Comparison of ENCODE assay signal across 8 mouse cellular contexts in the genomic region with DNA sequence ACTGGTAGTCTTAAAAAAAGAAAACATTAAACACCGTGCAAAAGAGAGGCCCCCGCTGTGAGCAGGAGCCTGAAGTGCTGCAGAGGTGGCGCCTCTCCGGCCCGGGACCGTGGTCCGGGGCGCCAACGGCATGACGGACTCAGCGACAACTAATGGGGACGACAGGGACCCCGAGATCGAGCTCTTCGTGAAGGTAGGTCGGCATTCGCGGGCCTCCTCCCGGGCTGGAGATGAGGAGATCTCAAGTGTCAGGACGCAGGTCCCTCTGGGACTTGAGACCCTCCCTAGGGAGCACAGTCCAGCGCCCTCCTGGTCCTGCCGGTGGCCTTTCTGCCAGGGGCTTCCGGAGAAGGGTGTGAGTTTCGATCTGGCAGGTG. TPM values are rescaled to one million over a fixed set of nuclear protein-coding genes. Genes with fewer than 3 reads are reported as not detected.
DNase-seq lines count a peak whose midpoint lies in the region; ATAC-seq and TF ChIP-seq lines count a peak whose summit lies in the region.

No protein-coding gene starts in this region.

- ATAC-seq in forebrain, embryonic 12.5 days (ENCODE audit: low FRiP score), result 0 out of 2 replicates have a peak, but pooled peaks have one; percentile 17
- no peak for ATAC-seq in hindbrain, embryonic 13.5 days (ENCODE audit: low FRiP score)
- peak; percentile 43 for ATAC-seq in liver, postnatal 0 days

- peak overlapping the region; percentile 42 for H3K4me3 ChIP-seq in forebrain, embryonic 12.5 days (replicated peaks)
- peak overlapping the region; percentile 39 for H3K4me3 ChIP-seq in hindbrain, embryonic 13.5 days
- H3K4me3 ChIP-seq in liver, postnatal 0 days (ENCODE audit: low read depth, low read length), result peak overlapping the region; percentile 44

- no peak overlapping the region for H3K27ac ChIP-seq in forebrain, embryonic 12.5 days
- no peak overlapping the region for H3K27ac ChIP-seq in hindbrain, embryonic 13.5 days
- no peak overlapping the region for H3K27ac ChIP-seq in liver, postnatal 0 days (ENCODE audit: low read depth)

- DNase-seq in urinary bladder, adult 2 months (ENCODE audit: low spot score), result peak; percentile 29
- DNase-seq in urinary bladder, postnatal 36 days (ENCODE audit: low spot score in 2 of 2), result no peak
- peak; percentile 47 for DNase-seq in liver, postnatal 0 days
- DNase-seq in retina, embryonic 14.5 days (ENCODE audit: low spot score), result peak; percentile 32
- no peak for DNase-seq in right cerebral cortex, postnatal 25 days
- no peak for DNase-seq in left cerebral cortex, adult 9 months (ENCODE audit: low spot score in 2 of 2)

- no peak for TF ChIP-seq EP300 in liver, postnatal 0 days (IDR thresholded peaks at IDR 0.05; ENCODE audit: low read depth)

- peaks cover 37% of the 10 kb centered on the region for H3K27me3 ChIP-seq in forebrain, embryonic 12.5 days
- H3K27me3 ChIP-seq in hindbrain, embryonic 13.5 days, result peaks cover 42% of the 10 kb centered on the region
- H3K27me3 ChIP-seq in liver, postnatal 0 days (ENCODE audit: insufficient read depth, low read length), result no peaks in the 10 kb centered on the region

- no peak for TF ChIP-seq CTCF in liver, postnatal 0 days (IDR thresholded peaks at IDR 0.05; ENCODE audit: low read depth)

- peaks cover 14% of the 10 kb centered on the region for H3K4me1 ChIP-seq in forebrain, embryonic 12.5 days
- H3K4me1 ChIP-seq in hindbrain, embryonic 13.5 days (replicated peaks), result peaks cover 18% of the 10 kb centered on the region
- peaks cover 5% of the 10 kb centered on the region for H3K4me1 ChIP-seq in liver, postnatal 0 days (ENCODE audit: insufficient read depth)

- WGBS in forebrain, embryonic 12.5 days, result under 1% methylated on average over 24 of the region's 24 CpGs
- WGBS in hindbrain, embryonic 13.5 days, result under 1% methylated on average over 24 of the region's 24 CpGs
- whole genome bisulfite sequencing in liver, postnatal 0 days (ENCODE audit: insufficient replicate concordance), result 0% methylated on average over 24 of the region's 24 CpGs

- no peaks in the 10 kb centered on the region for H3K36me3 ChIP-seq in forebrain, embryonic 12.5 days (replicated peaks)
- H3K36me3 ChIP-seq in hindbrain, embryonic 13.5 days, result no peaks in the 10 kb centered on the region
- H3K36me3 ChIP-seq in liver, postnatal 0 days (replicated peaks; ENCODE audit: insufficient read depth, low read length), result no peaks in the 10 kb centered on the region

- H3K4me2 ChIP-seq in forebrain, embryonic 12.5 days, result peak overlapping the region; percentile 77
- H3K4me2 ChIP-seq in hindbrain, embryonic 13.5 days, result peak overlapping the region; percentile 74
- peak overlapping the region; percentile 78 for H3K4me2 ChIP-seq in liver, postnatal 0 days (ENCODE audit: low read depth, low read length)

- no peaks in the 10 kb centered on the region for H3K9me3 ChIP-seq in forebrain, embryonic 12.5 days
- no peaks in the 10 kb centered on the region for H3K9me3 ChIP-seq in hindbrain, embryonic 13.5 days
- H3K9me3 ChIP-seq in liver, postnatal 0 days (ENCODE audit: low read length), result no peaks in the 10 kb centered on the region

- peak overlapping the region; percentile 46; the same call in 1 of the 2 replicates for H3K9ac ChIP-seq in forebrain, embryonic 12.5 days
- H3K9ac ChIP-seq in hindbrain, embryonic 13.5 days, result peak overlapping the region; percentile 56
- peak overlapping the region; percentile 61 for H3K9ac ChIP-seq in liver, postnatal 0 days (replicated peaks)

RNA-seq across cellular contexts. Expression of a gene that starts 0.4 kb away (rescaled TPM):
- 5.9 and 7.8 TPM in 2 replicates for polyA plus RNA-seq in urinary bladder, adult 2 months (2012; rRNA removed)
- polyA plus RNA-seq in forebrain, embryonic 12.5 days (2016; fragmentation: Nextera tagmentation; extraction: Ambion mirVana), result 0.21 and 0.43 TPM in 2 replicates
- polyA plus RNA-seq in hindbrain, embryonic 13.5 days (2015; fragmentation: Nextera tagmentation; extraction: Ambion mirVana), result 0.18 and 0.23 TPM in 2 replicates
- polyA plus RNA-seq in liver, postnatal 0 days (2015; fragmentation: Nextera tagmentation; extraction: Ambion mirVana), result 0.28 and 0.30 TPM in 2 replicates

Comparison
In these comparisons a context has a peak if more than half of its experiments do, and no peak if none do; other contexts are left out.
1. DNase-seq: peak in urinary bladder, adult 2 months (single experiment), liver, postnatal 0 days (single experiment) and retina, embryonic 14.5 days (single experiment); none in urinary bladder, postnatal 36 days (0 of 2), right cerebral cortex, postnatal 25 days (single experiment) and left cerebral cortex, adult 9 months (0 of 2).
2. Peak in every context shown above with its lines, with median percentiles within 50 percentile points of each other: H3K4me2 ChIP-seq, H3K4me3 ChIP-seq and H3K9ac ChIP-seq.